Mouse (Mus musculus) brain, embryonic 14.5 days (tissue): Measurements from ENCODE around the gene Sergef.

Experiments used
- CTCF ChIP-seq: fragments of 200-500 bp; IDR thresholded peaks from 2 replicates; pipeline ENCODE4 v1.5.1; 2012; ENCODE audit warnings: inconsistent platforms, mild to moderate bottlenecking, moderate library complexity, borderline replicate concordance; ENCODE audit not compliant: insufficient read depth, insufficient read length; ENCODE audit errors: extremely low read depth
- POLR2A ChIP-seq: fragments of 200-500 bp; IDR thresholded peaks from 2 replicates; pipeline ENCODE4 v1.6.1; 2012; ENCODE audit warnings: mild to moderate bottlenecking, inconsistent platforms, borderline replicate concordance; ENCODE audit not compliant: poor library complexity, insufficient read depth, insufficient read length, severe bottlenecking; ENCODE audit errors: extremely low read depth

GRCm38 (mm10) chr7:46394933-46395332 is 244.7 kb downstream of the Sergef start:
- TF ChIP-seq CTCF (no peak), POLR2A (no peak)
